Mouse (Mus musculus) frontal cortex, adult (tissue): ENCODE data around the gene Pik3c2g.

Source experiments
- ATAC-seq: cut with Nextera tagmentation; 2 replicates; pipeline ENCODE4 v1.9.2; 2017; ENCODE audit warnings: mild to moderate bottlenecking, moderate library complexity, mixed read lengths; ENCODE audit not compliant: low TSS enrichment

The Pik3c2g gene

DNA sequence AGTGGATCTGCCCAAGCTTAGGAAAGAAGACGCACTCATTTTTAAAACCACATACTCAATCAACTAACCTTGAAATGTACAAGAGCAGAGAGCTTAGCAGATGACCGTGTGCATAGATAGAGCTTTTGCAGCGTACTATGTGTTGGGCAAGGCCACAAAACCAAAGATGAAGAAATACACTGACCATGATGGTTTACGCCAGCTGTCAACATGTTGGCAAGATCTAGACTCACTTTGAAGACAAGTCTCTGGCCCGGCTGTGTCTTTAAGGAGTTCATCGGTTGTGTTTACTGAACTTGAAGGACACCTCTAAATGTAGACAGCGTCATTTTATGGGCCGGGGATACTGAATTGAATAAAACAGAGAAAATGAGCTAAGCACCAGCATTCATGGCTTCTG lies 254.3 kb downstream of the Pik3c2g start:
- no peak for ATAC-seq

DNA sequence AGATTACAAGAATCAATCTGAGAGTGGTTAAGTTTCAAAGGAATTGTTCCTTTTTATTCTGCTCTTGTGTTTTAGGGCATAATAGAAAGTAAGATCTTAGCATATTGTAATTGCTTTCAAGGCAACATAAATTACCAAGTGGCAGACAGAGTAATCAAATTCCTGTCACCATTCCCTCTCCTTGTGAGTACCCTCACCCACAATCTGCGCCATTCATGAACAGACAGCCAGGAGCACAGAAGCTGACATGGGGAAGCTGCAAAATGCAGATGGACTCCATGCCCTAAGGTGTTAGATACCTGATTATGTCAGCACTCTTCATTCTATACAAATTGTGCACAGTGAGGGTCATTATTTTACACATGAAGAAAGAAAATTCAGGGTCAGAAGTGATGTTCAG lies 255.6 kb downstream of the Pik3c2g start:
- no peak for ATAC-seq

DNA sequence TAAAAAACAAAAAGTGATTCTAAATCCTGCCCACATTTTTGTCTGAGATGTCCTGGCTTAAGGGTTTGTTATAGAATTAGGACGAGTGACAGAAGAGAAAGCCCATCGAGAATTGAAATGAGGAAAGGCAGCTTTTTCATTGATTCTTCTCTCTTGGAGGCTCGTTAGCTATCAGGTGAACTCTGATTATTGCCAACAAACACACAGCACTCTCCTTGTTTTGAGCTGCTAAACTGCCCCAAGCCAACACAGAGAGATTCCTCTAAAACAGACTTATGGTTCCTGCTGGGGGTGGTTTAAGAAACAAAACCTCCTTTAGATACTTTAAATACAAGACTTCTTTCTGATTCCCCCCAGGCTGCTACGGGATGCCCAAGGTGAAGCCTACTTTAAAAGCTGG lies 256.5 kb downstream of the Pik3c2g start:
- ATAC-seq: no peak

DNA sequence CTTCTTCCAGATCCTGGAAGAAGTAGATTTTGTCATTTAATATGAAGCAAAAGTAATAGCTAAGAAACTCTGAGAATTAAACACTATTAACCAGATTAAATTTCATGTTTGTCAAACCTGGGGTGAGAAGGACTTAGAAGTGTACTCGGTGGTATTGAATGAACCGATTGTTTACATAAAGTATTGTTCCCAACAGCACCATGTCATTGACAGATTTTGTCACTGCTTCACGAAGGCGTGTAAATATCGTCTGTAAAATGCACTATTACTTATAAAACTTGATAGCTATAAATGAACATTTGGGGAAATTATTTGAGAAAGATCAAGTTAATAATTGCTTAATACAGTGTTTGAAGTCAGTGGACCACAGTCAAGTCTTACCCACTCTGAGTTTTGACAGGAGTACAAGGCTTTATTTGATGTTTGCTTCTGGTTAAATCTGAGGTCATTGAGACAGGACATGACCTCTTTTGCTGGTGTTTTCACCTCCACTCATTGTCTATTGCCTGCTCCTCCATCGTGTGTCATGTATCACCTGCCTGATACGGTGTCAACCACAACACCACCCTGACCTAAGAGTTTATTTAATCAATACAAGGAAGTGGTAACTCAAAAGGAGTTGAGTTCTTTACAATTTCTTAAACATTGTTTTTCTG lies 260.0 kb downstream of the Pik3c2g start:
- ATAC-seq: no peak

GRCm38 (mm10) chr6:139849931-139850330 lies 262.9 kb downstream of the Pik3c2g start:
- no peak for ATAC-seq

DNA sequence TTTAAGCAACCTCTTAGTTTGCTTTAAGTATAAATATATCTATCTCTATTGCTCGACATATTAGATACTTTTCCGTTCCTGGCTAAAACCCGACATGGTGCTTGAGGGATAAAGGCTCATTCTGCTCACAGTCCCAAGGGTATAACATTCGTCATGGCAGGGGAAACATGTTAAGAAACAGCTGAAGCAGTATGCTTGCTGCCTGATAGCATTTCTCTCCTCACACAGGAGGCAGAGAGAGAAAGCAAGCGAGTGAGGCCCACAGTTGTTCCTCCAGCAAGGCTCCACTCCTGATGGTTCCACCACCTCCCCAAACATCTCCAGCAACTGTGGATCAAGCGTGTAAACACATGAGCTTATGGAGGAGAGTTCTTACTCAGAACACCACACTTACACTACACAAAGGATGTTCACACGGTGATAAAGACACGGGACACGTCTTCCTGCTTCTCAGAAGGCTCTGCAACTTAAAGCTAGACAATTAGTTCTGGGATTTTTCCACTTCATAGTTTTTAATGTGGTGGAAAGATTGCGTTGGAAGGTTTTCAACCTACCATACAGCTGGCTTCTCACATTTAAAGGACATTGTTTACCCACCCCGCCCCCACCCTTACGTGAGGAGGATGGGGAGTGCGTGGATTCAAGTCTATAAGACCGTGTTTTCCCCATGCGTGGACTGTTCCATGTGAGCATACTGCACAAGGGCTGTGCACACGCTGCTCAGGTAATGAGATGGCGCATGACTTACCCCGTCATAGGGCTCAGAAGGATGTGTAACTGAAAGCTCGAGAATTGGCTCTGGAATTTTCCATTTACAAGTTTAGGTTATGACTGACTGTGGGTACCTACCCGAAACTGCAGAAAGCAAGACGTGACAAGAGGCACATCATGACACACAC lies 264.9 kb downstream of the Pik3c2g start:
- ATAC-seq: no peak

DNA sequence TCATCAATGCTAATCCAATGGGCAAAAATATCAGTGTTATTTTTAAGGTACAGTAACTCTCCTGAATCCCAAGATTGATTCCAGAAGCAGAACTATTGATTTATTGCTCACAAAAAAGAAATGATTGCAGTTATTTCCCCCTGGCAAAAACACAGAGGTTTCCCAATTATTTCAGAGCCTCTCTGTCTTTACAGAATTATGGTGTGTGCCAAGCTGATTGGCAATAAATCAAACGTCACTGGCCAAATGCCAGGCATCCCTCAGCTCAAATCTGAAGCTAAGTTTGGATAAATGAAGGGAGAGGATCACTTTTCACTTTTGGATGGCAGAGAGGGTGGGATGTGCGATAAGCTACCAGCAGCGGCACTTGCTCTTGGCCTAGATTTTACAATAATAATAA lies 265.8 kb downstream of the Pik3c2g start:
- ATAC-seq: no peak

- ATAC-seq: no peak
Observed at GRCm38 (mm10) chr6:139860141-139860540, 273.1 kb downstream of the Pik3c2g start.

DNA sequence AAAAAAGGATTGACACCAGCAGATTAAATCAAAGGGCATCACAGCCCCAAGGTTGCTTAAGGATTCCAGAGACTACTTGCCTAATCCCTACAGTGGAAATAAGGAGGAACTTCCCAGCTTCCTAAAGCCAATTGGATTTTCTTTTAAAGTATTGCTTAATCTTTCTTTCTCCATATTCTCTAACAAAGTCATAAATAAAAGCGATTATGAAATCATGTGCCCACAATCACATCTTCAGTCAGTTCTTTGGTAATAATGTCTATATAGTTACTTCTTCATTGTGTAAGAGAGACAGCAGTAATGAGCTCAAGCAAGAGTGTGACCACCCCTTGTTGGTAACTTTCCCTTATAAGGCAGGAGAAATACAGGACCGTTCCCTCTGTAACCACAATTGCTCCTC lies 274.5 kb downstream of the Pik3c2g start:
- no peak for ATAC-seq

DNA sequence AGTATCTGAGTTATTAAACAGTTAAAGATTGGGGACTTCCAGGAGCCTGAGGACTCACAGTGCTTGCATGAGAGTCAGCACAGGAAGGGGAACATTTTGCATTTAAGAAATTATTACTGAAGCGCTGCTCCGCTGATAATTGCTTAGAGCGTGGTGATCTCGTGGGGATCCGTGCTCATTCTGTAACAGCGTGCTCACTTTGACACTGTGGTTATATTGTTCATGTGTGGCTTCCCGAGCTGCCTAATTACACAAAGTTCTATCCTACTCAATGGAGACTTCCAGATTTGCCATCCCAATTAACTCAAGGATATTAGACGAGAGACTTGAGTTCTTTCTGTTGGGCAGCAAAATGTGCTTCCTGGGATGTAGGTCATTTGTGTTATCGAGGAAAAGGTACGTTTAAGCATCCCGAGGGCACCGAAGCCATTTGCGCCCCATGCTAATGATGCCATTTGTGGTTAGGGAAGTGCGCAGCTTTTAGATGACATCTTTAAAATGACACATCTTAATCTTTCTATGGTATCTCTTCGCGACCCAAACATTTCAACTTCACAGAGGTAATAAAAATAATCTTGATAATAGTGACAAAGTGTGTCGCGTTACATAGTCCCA lies 278.1 kb downstream of the Pik3c2g start:
- ATAC-seq: no peak

DNA sequence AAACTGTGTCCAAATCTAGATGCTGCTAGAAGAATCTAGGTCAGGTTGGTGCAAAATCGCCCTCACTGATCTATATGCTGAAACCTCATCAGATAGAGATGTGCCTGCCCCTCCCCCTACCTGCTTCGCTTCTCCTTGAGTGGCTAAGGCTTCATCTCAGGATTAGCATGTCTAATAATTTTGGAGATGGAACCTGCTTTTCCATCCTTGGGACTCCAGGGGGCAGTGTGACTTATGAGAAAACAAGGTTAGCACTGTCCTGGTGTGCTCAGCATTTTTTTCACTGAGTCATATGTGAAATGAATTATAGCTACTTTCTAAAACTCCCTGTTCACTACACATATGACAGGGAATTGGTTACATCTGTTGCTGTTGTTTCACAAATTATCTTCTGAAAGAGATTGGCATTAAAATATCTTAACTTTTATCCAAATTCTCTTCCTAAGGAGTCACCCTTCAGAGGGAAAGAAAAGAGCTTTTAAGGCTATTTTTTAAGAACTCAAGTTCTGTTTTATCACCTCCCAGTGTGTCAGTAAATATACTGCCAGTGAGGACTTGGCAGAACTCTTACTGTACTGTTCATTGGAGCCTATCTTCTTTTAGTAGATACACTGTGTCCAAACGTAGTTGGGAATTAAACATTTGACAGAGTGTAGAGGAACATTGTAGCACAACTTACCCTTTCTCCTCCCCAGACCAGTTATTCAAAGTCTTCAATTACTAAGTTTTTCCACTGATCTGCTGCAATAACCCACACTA lies 287.6 kb downstream of the Pik3c2g start:
- peak; percentile 82 for ATAC-seq

- ATAC-seq: no peak
Observed at GRCm38 (mm10) chr6:139876691-139877090, 289.7 kb downstream of the Pik3c2g start.

DNA sequence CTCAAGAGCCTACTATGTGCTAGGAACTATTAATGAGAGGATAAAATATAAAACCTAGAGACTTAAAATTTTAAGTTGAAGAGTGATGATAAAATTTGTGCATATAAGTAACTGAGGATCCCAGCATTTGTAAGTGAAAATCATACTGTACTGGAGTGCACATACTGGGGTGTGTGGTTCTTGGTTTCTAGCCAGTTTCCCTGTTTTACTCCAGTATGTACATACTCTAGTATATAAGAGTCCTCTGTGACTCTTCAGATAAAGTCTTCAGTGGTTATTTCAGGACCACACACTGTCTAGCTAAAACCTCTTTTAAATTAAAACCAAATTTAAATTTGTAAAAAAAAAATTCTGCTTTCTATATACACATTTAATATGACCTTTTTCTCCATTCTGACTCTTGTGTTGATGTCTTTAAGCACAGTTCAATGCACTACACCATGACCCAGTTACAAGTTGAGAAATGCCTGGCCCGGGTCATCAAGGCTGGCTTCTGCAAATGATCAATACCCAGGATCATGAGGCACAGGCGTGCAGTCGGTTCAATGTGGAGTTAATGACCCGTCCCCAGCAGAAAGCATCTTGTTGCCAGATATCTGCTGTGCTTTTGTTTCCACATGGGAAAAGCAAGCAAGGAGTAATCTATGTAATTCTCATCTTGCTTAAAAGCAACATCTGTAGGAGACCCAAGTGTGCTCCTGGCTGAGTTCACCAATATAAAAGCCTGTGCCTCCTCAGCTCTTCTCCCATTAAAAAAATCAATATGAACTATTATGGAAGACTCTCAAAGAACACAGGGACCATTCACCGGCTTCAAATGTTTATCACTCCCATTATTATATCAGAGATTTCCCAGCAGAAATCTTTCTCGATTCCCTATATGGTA lies 290.7 kb downstream of the Pik3c2g start:
- 0 out of 2 replicates have a peak, but pooled peaks have one; percentile 3 for ATAC-seq

- peak; percentile 88 for ATAC-seq
Observed at GRCm38 (mm10) chr6:139878362-139878696, 291.3 kb downstream of the Pik3c2g start.

DNA sequence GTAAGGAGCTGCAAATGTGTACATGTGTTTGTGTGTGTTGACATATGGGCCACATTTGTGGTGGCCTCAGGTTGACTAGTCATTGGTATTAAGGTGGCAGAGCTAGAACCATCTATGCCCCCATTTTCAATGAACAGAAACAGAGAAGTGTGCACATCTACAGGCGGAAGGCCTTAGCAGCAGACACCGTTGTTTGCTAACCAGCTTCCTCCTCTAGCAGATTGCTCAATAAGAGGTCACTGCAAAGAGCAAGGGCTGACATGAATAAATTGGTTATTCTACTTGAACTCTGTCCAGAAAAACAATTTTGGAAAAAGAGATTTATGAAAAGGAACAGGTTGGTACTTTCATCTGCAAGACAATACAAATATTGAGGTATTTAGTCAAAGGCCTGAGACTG lies 295.1 kb downstream of the Pik3c2g start:
- no peak for ATAC-seq

DNA sequence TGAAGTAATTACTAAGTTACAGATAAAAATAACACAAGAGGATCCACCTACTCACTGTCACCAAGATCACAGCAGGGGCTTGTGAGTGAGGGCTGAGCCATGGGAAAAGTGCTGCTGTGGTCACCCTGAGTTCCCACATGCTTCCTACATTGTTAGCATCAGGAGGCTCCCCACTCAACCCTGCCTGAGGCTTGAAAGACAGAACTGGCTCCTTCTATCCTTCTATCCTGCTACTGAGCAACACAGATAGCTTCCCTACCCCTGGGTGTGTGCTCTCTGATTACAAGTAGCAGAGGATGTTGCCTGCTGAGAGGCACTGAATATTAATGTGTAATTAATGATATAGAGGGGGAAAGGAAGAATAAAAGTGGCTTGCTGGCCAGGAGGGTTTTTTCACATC lies 300.2 kb downstream of the Pik3c2g start:
- ATAC-seq: no peak

GRCm38 (mm10) chr6:139895637-139896036 lies 308.6 kb downstream of the Pik3c2g start:
- ATAC-seq: no peak

DNA sequence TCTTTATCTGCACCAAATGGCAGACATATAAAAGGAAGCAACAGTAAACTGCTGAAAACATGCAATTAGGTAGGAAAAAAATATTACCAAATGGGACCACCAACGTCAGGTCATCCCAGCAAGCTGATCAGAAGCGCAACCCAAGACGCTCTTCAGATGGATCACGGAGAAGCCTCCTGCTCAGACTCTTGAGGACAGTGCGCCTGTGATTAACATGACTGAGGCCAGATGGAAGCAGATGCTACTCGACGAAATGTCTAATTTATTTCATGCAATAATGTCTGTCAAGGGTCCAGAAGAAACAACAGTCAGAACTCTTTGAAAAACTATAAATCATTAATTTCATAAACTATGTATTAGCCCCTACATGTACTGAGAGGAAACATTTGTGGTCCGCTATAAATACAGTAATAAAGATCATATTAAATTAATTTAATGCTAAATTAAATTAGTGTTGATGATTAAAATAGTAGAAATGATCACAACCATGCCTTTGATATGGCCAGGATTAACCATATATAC lies 312.7 kb downstream of the Pik3c2g start:
- ATAC-seq: no peak

DNA sequence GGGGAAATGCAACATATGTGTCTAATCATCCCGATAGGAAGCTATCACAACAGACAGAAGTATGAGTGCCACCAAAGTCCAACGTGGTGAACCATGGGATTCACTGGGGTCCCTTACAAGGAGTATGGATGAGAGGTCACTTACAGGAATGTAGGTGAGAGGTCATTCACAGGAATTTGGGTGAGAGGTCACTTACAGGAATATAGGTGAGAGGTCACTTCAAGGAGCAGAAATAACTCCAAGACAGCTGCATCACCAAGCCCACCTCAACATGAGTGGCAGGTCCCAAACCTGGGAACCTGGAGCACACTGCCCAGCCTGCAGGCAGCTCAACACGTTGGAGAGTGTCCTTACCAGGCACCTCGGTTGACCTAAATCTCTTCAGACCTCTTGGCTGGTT lies 314.8 kb downstream of the Pik3c2g start:
- no peak for ATAC-seq

DNA sequence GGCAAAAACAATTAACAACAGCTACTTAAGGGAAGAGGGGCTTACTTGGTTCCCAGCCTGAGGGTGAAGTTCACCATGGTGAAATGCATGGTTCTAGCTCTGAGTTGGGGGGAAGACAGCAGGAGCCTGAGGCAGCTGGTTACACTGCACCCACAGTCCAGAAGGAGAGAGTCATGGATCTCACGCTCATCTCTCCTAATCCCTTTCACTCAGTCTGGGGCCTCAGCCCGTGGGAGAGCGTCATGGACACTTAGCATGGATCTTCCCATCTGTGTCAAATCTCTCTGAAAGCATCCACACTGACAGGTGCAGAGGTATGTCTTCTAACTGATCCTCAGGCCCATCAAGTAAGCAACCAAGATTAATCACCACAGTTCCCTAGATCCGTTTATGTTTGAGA lies 320.1 kb downstream of the Pik3c2g start:
- ATAC-seq: no peak
